18 mouse cellular contexts compared by ENCODE assay signal in the genomic region with DNA sequence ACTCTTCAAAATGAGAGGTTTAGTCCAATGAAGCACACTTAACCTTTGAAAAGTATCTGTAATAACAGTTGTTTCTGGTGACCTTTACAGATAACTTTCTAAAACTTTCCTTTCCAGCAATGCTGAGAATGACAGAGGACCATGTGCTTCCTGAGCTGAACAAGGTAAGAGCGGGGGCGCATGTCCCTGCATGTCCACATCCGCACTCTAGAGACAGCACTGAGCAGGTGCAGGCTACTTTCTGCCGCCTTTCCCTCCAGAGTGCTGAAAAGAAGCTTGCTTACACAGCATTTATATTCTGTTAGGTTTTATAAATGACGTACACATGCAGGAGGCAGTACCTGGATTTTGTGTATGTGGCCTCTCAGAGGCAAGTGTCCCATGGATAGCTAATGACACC. TPM values are rescaled to one million over a fixed set of nuclear protein-coding genes. Genes with fewer than 3 reads are reported as not detected.
DNase-seq lines count a peak whose midpoint lies in the region; ATAC-seq and TF ChIP-seq lines count a peak whose summit lies in the region.
"Had no signal": no experiment of that assay in that cellular context is flagged by ENCODE, and none has a peak within 500 bp of the region (broad histone marks: within the 10 kb centered on the region; RNA-seq: fewer than 3 reads in every experiment).

No protein-coding gene starts in this region.

- 0 out of 2 replicates have a peak, but pooled peaks have one; percentile 7 for TF ChIP-seq CTCF in forebrain, postnatal 0 days (IDR thresholded peaks at IDR 0.05; ENCODE audit: low read depth)
- peak; percentile 31 for TF ChIP-seq CTCF in lung, postnatal 0 days (IDR thresholded peaks at IDR 0.05)

- H3K27me3 ChIP-seq in forebrain, postnatal 0 days (ENCODE audit: insufficient read depth, low read length) = no peaks in the 10 kb centered on the region
- no peaks in the 10 kb centered on the region for H3K27me3 ChIP-seq in forebrain, embryonic 11.5 days (ENCODE audit: control insufficient read depth, insufficient read depth, low read length)
- no peaks in the 10 kb centered on the region for H3K27me3 ChIP-seq in lung, postnatal 0 days (replicated peaks; ENCODE audit: insufficient read depth, low read length)
- H3K27me3 ChIP-seq: forebrain, embryonic 13.5 days; heart, embryonic 13.5 days; hindbrain, embryonic 15.5 days; lung, embryonic 15.5 days had no signal

- no peak overlapping the region for H3K9ac ChIP-seq in forebrain, postnatal 0 days
- no peak overlapping the region for H3K9ac ChIP-seq in forebrain, embryonic 11.5 days (ENCODE audit: low read length)
- H3K9ac ChIP-seq in lung, postnatal 0 days (replicated peaks; ENCODE audit: low read depth) = no peak overlapping the region
- H3K9ac ChIP-seq: forebrain, embryonic 13.5 days; heart, embryonic 13.5 days; hindbrain, embryonic 15.5 days; lung, embryonic 15.5 days had no signal

- 91% methylated on average over 5 of the region's 5 CpGs for WGBS in forebrain, postnatal 0 days
- WGBS in forebrain, embryonic 11.5 days = 89% methylated on average over 5 of the region's 5 CpGs
- WGBS in lung, postnatal 0 days = 91% methylated on average over 5 of the region's 5 CpGs

- no peak overlapping the region for H3K4me2 ChIP-seq in forebrain, postnatal 0 days (ENCODE audit: low read depth)
- H3K4me2 ChIP-seq in forebrain, embryonic 11.5 days (ENCODE audit: low read depth, low read length, severe bottlenecking) = no peak overlapping the region
- H3K4me2 ChIP-seq in lung, postnatal 0 days (replicated peaks; ENCODE audit: low read depth, low read length) = no peak overlapping the region
- H3K4me2 ChIP-seq: forebrain, embryonic 13.5 days; heart, embryonic 13.5 days; hindbrain, embryonic 15.5 days; lung, embryonic 15.5 days had no signal

- no peaks in the 10 kb centered on the region for H3K4me1 ChIP-seq in forebrain, postnatal 0 days (ENCODE audit: insufficient read depth)
- H3K4me1 ChIP-seq in forebrain, embryonic 11.5 days (replicated peaks; ENCODE audit: control insufficient read depth, insufficient read depth, low read length) = no peaks in the 10 kb centered on the region
- H3K4me1 ChIP-seq in lung, postnatal 0 days (ENCODE audit: insufficient read depth, low read depth, low read length) = no peaks in the 10 kb centered on the region
- H3K4me1 ChIP-seq: forebrain, embryonic 13.5 days; heart, embryonic 13.5 days; hindbrain, embryonic 15.5 days; lung, embryonic 15.5 days had no signal

- TF ChIP-seq EP300 in lung, postnatal 0 days (IDR thresholded peaks at IDR 0.05) = no peak

- H3K4me3 ChIP-seq in forebrain, postnatal 0 days (ENCODE audit: low read depth, low read length) = no peak overlapping the region
- H3K4me3 ChIP-seq in forebrain, embryonic 11.5 days (ENCODE audit: low read depth, low read length) = no peak overlapping the region
- no peak overlapping the region for H3K4me3 ChIP-seq in lung, postnatal 0 days (ENCODE audit: low read depth, low read length)
- H3K4me3 ChIP-seq: forebrain, embryonic 13.5 days; heart, embryonic 13.5 days; hindbrain, embryonic 15.5 days; lung, embryonic 15.5 days had no signal

- no peak overlapping the region for H3K27ac ChIP-seq in forebrain, postnatal 0 days (ENCODE audit: low read depth, low read length)
- no peak overlapping the region for H3K27ac ChIP-seq in forebrain, embryonic 11.5 days (ENCODE audit: low read depth, low read length)
- H3K27ac ChIP-seq in lung, postnatal 0 days (ENCODE audit: low read length) = no peak overlapping the region
- H3K27ac ChIP-seq: forebrain, embryonic 13.5 days; heart, embryonic 13.5 days; hindbrain, embryonic 15.5 days; lung, embryonic 15.5 days had no signal

- no peak for DNase-seq in forebrain, postnatal 0 days
- DNase-seq in forebrain, embryonic 11.5 days (ENCODE audit: low spot score) = no peak
- no peak for DNase-seq in lung, postnatal 0 days (ENCODE audit: low spot score)
- no peak for DNase-seq in lung, postnatal 10 days
- peak; percentile 29 for DNase-seq in WW6 (ENCODE audit: low read depth, low spot score)
- no peak for DNase-seq in thymus, postnatal 25 days
- DNase-seq in urinary bladder, postnatal 25 days (ENCODE audit: low spot score) = no peak
- no peak for DNase-seq in gastrocnemius, adult 8-10 months (ENCODE audit: low spot score in 2 of 2)
- DNase-seq: cerebellum, adult 9-10 months; heart, postnatal 36 days; kidney, adult 9 months; layer of hippocampus, postnatal 36 days; right cerebral cortex, postnatal 14 days; thymus, postnatal 4 days had no signal

- no peaks in the 10 kb centered on the region for H3K9me3 ChIP-seq in forebrain, postnatal 0 days (ENCODE audit: low read length)
- no peaks in the 10 kb centered on the region for H3K9me3 ChIP-seq in forebrain, embryonic 11.5 days (ENCODE audit: control insufficient read depth, low read length)
- no peaks in the 10 kb centered on the region for H3K9me3 ChIP-seq in lung, postnatal 0 days (ENCODE audit: low read length)
- H3K9me3 ChIP-seq: forebrain, embryonic 13.5 days; heart, embryonic 13.5 days; hindbrain, embryonic 15.5 days; lung, embryonic 15.5 days had no signal

- H3K36me3 ChIP-seq in forebrain, postnatal 0 days (ENCODE audit: insufficient read depth) = peaks cover 55% of the 10 kb centered on the region
- H3K36me3 ChIP-seq in forebrain, embryonic 11.5 days (ENCODE audit: control insufficient read depth, insufficient read depth, low read length) = peaks cover 2% of the 10 kb centered on the region; the same call in 1 of the 2 replicates
- H3K36me3 ChIP-seq in lung, postnatal 0 days (ENCODE audit: insufficient read depth, low read length) = peaks cover 38% of the 10 kb centered on the region

- no peak for ATAC-seq in forebrain, postnatal 0 days
- ATAC-seq in forebrain, embryonic 11.5 days (replicated peaks; ENCODE audit: low FRiP score) = no peak
- no peak for ATAC-seq in lung, postnatal 0 days
- ATAC-seq: forebrain, embryonic 13.5 days had no signal

RNA-seq across cellular contexts. Expression of a gene that starts 21.9 kb away (rescaled TPM):
- total RNA-seq in forebrain, postnatal 0 days (2014; rRNA removed) = 65.0 and 76.6 TPM in 2 replicates
- polyA plus RNA-seq in forebrain, postnatal 0 days (2015; fragmentation: Nextera tagmentation; extraction: Ambion mirVana) = 62.7 and 78.1 TPM in 2 replicates
- polyA plus RNA-seq in forebrain, embryonic 11.5 days (2014; fragmentation: Nextera tagmentation; extraction: Ambion mirVana) = 119 and 124 TPM in 2 replicates
- polyA plus RNA-seq in lung, postnatal 0 days (2015; fragmentation: Nextera tagmentation; extraction: Ambion mirVana) = 65.3 and 66.6 TPM in 2 replicates
- total RNA-seq in gastrocnemius, adult 8-10 months (2022) = 10 to 100 TPM; 24.9 to 35.0 (median 28.4) TPM
